Mouse (Mus musculus) kidney, postnatal 4 days (tissue): ENCODE measurements around the gene Tpk1.
"Not testable (repeated sequence)": the region's sequence is repeated elsewhere in the genome, so short reads cannot be mapped to it uniquely, and the experiment has no call there.

Source experiments
- DNase-seq, 2 experiments: peaks; one replicate each; pipeline ENCODE4 v3.0.0; 2021; ENCODE audit warnings: mixed read lengths in 2 of 2

Gene Tpk1

DNA sequence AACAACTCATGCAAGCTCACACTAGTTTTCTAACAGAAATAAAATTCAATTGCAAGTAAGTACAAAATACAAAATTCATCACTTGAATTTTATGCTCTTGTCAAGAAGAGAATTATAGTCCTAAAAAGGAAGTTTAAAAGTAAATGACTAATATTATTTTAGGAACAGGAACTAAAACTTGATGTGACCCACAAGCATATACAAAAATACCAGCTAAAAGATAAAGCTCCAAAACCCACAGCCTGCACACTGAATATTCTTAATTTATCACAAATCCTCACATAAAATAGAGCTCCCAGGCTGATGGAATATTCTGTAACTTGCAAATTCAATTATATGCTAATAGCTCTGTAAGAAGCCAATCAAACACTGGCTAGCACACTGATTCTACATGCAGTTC is 25.5 kb downstream of the Tpk1 start:
- no peak for DNase-seq

DNA sequence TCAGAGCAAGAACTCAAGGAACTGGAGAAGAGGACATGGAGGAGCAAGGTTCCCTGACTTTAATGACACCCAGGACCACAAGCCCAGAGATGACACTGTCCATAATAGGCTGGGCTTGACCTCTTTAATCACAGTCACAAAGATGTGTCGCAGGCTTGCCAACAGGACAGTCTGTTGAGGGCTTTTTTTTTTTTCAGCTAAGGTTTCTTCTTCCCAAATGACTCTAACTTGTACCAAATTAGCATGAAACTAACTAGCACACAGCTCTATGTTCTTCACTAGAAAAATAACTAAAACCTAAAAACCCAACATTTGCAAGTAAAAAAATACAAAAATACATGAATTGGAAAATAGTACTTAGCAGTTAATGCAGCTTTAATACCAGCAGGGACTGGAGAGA is 27.2 kb downstream of the Tpk1 start:
- no peak for DNase-seq

DNA sequence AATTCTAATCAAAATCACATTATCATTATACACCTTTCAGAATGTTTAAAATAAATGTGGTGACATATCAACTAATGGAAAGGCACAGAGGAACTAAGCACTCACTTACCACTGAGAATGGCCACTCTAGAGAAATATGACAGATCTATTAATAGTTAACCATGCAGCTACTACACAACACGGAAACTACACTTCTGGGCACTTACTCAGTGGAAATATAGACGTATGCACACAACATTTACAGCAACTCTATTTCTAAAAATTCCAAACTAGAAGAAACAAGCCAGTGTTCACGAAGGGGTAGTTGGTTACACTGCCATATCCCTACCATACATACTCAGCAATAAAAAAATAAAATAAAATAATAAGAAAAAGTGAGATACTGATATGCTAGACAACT is 28.0 kb downstream of the Tpk1 start:
- DNase-seq = no peak

DNA sequence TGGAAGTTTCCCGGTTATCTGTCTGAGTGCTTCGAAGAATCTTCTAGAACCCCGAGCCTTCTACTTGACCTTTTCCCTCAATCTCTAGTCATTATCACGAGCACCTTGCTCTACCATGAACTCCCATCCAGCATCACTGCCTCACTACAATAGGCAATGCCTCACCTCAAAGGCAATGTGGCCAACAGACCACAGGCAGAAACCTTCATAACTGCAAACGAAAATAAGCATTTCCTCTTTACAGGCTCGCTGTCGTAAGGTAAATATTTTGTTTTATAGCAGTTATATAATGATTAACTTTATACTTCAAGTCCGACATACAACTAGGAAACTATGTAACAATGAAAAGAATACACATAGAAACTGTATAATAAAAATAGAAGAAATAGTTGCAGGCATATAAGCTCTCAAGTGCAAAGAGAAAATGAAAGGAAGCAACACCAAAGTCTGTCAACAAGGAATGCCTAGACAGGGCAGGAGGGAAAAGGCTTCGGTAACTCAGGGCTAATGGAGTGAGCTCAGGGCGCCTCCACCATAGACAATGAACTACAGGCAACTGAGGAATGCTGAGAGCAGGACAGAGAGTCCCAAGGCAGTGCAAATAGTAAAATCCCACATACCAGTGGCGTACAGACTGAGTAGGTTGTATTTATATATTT is 29.0 kb downstream of the Tpk1 start:
- no peak for DNase-seq

DNA sequence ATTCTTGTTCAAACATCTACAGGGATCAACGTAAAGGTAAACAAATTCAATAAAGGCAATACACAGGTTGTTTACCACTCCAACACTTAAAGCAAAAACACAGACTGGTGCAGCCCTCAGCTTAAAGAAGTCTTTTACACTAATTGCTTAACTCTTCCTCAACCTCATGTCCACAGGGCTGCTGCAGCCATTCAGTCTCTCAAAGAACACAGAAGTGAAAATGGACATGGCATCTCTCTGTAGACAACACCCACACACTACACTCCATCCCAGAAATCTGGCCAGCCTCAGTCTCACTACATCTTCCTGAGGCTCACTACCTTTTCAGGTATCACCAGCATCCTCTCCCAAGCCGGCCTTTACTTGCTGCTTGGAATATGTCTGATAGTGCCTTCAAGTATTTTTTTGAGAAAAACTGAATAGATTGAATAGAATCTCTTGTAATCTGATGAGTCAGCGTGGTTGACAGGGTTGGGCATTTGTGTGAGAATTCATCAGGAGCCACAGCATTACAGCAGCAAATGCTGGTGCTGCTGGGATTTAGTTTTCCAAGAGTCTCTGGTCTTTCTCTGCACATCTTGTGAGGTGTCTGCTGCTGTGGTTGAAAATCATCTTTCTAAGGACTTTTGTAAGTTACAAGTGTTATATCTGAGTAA is 32.6 kb downstream of the Tpk1 start:
- no peak for DNase-seq

DNA sequence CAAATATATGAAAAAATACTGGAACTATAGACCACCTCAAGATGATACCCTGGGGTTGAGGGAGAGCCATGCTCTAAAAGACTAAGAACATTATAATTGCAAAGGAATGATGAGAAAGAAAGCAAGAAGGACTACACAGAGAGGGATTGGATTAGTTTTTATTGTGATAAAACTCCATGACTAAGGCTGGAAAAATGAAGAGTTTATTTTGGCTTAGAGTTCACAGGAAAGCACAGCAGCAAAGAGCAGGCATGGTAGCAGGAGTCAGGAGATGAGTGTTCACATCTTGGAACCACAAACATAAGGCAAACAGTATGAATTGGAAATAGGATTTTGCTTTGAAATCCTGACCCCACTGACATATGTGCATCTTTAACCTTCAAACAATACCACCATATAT is 33.2 kb downstream of the Tpk1 start:
- DNase-seq = no peak

DNA sequence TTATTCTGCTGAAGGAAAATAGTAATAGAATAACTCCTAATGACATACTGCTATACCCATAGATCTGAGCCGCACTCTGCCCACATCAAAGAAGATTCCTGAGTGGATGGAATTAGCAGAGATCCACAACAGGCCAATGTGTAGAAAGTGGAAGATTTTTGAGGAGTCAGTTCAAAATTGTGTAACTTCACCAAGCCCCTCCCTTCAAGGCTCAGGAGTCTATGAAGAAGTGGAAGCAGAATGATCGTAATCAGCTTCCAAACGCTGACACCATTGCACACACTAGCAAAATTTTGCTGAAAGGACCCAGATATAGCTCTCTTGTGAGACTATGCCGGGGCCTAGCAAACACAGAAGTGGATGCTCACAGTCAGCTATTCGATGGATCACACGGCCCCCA is 42.6 kb downstream of the Tpk1 start:
- DNase-seq = not testable (repeated sequence)

DNA sequence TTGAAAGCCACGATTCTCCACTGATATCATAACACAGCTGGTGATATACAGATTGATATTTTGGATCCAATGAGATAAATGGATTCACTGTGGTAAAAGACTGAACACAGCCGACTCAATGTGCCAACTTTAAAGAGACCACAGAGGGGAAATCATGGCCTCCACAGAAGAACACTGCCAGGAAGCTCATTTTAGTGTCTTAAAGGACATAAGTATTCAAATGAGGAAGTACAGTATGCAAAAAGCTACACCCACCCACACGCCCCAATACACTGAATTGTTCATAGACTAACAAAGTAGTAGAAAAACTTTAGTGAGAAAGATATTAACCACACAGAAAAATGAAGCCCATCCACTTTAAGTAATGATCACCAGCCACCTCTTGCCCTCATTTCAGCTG is 46.8 kb downstream of the Tpk1 start:
- no peak for DNase-seq

DNA sequence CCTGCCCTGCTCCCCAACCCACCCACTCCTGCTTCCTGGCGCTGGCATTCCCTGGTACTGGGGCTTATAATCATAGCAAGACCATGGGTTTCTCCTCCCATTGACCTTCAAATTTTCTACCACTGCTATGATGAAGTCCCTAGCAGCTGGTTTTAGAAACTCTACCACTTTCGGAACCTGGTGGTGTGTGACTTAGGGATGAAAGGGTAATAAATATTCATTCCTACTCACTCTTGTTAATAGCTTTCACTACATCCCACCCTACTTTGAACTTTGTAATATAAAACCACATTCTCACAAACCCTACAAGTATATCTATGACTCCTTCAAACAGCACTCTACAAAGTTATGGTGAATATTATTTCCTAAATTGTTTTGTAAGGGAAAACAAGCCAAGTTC is 54.3 kb downstream of the Tpk1 start:
- DNase-seq = no peak

DNA sequence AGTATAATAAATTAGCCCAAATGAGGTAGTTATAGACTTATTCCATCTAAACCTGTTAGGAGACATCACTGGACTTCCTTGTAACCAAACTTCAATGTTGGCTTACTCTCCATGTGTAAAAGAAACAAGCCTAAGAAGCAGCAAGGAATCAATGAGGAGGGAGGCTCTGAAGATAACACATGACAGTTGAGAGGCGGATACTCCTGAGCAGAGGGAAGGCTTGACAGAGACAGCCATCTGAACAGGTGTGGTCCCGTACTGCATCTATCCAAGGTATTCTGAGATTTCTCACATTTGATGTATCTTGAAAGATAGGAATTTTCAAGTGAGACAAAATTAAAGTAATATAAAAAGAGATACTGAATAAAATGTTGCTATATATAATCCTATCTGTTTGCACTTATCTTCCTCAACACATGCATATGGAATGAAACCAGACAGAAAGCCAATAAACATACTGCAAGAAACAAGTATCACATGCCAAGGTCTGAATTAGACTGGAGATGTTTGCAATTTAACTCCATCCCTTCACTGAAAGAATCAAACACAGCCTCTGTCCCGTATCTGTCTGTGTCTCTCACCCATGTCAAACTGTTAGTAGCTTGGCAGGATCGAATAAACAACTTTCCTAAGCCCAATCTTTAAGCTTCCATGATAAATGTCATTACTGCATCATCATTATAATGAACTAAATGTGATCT is 75.1 kb downstream of the Tpk1 start:
- no peak for DNase-seq

DNA sequence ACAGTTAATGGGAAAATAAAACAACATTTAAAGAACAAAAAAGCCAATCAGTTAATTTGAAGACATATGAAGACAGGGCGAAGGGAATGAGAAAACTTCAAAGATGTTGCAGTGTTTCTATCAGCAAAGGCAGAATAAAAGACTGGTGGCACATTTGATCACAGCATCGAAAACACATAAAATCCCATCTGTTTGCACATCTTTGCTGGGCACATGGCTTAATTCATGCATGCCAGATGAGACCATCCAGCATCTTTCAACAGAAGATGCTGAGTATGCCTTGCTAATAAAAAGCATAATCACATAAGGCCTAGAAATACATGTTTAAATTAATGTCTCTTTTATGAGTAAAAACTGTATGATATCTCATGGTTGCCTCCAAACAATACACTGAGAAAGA is 80.8 kb downstream of the Tpk1 start:
- no peak for DNase-seq

DNA sequence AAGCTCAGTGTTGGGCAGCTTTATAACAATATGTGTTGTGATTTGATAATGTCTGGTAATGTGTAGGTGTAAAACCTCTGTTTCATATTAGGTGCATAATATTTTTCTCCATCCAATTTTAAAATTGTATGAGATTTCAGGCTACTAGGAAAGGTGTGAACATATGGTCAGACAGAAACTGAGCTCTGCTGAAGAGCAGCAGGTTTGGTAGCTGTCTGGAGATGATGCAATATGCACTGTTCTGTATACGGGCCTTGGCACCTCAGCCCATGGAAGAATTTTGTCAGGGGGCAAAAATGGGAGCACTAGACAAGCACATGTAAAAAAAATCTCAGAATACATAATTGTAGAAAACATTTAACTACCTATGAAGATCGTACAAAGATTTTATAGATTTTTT is 84.3 kb downstream of the Tpk1 start:
- no peak for DNase-seq

DNA sequence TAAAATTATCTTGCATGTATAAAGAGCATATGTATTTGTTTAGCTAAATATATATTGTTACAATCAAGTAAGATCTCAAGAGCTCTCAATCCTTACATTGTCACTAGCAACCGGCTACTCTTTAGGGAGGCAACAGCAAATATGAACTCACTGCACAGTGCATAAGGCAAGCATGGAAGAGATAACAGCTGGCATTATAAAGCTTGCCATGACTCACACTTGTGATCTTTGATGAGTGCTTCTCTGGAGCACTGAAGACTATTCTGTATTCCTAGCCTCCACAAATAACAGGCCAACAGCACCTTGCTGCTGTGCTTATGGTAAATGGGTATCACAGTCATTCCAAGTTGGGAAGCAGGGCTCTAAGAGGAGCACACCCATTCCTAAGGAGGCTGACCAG is 98.2 kb downstream of the Tpk1 start:
- no peak for DNase-seq

DNA sequence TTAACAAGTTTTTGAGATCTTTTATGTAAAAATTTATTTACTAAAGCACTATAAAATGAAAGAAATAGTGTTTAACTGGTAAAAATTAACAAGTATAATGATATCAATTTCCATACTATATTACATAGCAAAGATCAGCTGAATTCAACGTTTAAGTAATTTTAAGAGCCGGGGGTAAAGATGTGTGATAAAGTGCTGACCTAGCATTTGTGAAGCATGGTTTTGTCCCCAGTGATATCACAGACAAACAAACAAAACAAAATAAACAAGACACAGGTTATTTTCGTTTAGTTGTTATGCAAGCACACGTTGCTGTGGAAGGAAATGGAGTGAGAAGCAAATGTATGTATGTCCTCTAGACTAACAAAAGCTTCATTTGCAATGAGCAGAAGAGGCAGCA is 103.6 kb downstream of the Tpk1 start:
- no peak for DNase-seq

DNA sequence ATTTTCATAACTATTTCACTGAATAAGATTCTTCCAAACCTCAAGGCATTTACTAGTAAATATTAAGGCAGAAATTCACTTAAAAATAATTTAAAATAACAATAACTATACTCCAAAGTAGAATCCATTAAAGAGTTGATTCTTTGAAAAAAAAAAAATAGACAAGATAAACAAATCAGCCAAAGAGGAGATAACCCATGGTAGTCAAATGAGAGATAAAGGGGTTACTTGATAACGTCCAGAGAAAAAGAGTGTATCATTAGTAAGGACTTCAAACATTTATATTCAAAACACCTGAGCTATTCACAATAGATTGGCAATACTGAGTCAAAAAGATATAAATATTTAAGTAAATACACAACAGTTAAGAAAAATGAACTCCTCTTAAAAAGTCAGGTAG is 114.7 kb downstream of the Tpk1 start:
- DNase-seq = no peak

DNA sequence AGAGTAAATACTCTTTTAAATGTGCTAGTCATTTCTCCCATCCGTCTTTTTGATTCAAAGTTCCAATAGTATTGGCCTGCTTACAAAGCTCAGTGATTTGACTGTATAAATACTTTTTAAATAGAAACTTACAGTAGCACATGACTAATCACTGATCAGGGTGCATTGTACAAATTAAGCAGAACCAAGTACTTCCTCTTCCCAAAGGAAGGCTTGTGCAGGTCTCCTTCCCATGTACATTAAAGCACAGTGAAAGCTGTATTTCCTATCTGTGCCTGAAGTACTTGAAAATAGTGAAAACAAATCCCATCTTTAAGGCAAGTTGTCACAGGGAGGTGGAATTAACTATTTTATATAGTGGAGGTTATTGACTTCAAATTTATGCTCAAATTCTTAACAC is 119.5 kb downstream of the Tpk1 start:
- DNase-seq = no peak

DNA sequence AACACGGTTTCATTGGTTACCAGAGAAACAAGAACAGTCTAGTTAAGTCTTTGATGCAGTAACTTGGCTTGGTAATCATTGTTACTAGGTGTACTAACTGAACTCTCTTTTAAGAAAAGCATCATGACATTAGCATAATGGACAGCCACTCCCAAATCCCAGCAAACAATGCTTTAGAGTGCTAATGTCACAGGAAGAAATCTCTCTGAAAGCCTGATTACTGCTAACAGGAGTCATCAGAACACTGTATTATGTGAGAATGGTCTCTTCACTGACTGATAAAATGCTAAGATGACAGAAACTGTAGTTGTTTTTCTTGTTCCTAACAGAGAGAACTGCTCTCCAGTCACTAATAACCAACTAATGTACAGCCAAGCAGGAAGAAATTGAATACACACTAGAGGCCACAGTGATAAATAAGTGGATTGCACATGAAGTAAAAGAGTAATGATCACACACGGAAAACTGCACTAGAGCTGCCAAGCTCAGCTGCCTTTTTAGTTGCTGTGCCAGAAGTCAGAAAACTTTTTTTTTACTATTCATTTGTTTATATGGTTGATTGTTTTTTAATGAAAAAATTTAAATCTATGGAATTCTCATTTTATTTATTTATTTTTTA is 128.7 kb downstream of the Tpk1 start:
- no peak for DNase-seq

DNA sequence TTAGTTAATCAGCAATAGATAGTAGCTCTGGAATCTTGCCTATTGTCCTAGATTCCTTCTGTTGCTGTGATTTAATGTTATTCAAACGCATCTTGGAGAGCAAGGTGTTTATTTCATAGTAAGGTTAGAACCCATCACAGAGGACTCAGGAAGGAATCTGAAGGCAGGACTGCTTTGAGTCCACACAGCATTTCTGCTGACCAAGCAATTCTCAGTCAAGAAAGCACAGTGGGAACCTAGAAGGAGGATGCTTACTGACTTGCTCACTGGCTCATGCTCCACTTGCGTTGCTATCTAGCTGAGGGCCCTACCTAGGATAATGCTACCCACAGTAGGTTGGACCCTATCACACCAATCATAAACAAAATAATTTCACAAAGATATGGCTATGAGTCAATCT is 130.6 kb downstream of the Tpk1 start:
- DNase-seq = no peak

DNA sequence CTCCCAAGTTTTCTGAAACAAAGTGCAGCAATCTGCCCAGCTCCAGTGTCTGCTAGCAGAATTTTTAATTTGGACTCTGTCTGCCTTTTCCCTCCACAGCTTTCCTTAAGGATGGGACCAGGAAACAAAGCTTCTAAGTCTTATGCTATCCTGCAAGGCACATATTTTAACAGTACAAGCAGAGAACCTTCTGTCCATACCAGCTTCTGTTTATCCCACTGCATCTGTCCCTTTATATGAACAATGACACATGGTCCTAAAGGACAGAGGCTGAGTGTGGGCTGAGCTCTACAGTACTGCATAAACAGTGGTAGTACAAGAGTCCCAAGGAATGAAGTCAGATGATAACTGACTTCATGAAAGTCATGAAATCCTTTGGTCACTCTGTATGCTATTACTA is 132.8 kb downstream of the Tpk1 start:
- no peak for DNase-seq

DNA sequence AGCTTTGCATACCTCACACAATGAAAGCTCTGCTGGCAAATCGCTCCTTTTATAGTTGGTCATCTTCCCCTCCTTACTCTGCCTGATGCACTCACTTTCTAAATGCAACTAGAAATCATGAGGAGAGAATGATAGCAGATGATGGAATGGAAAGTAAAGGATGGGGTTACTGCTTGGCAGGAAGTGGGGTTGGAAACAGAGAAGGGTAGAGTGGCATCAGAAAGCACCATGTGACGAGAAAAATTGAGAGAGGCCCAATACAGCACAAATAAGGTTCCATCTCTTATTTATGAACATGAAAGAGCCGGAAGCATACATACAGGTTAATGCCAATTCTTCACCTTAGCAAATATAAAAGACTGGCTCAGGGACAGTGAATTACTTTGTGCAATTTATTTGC is 133.3 kb downstream of the Tpk1 start:
- no peak for DNase-seq

DNA sequence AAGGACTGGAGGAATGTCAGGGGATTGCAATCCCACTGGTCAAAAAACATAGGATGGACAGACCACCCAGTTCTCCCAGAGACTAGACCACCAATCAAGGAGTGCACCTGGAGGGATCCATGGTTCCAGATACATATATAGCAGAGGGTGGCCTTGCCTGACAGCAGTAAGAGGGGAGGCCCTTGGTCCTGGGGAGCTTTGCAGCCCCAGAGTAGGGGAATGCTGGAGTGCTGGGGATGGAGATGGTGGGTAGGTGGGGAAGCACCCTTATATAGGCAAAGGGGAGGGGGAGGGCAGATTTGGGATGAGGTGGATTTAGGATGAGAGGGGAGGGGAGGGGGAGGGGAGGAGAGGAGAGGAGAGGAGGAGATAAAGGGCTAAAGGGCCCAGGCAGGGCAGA is 134.1 kb downstream of the Tpk1 start:
- no peak for DNase-seq

DNA sequence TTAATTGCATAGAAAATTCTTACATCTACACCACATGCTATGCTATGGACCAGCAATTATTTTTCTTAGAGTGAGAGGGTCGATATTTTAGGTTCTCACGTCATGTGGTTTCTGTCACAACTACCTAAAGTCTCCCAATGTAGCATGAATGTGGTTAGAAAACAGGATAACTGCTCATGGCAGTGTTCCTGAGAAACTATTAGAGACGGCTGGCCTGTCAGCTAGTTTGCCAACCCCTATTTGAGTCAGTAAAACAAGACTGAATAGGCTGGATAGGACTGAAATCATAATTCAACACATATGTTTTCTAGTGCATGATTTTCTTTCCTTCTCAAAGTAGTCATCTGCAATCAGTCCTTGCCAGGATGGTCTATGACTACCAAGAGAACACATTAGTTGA is 137.1 kb downstream of the Tpk1 start:
- DNase-seq = peak; percentile 10 to 15

DNA sequence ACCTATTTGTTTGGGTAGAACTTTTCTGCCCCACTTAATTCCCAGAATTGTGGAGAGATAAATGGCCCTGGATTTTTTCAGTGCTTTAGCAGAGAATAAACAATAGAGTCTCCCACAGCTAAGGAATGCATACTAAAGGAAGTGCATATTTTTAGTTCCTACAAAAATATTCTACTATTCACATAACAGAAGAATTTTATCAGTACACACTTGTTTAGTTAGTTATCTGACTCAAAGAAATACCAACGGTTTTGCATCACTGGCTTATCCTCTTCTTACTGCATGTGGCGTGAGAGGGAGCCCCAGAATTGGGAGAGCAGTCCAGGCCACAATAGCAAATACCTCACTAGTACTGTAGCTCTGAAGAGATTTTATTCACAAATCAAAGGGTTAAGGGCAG is 141.1 kb downstream of the Tpk1 start:
- DNase-seq = no peak

DNA sequence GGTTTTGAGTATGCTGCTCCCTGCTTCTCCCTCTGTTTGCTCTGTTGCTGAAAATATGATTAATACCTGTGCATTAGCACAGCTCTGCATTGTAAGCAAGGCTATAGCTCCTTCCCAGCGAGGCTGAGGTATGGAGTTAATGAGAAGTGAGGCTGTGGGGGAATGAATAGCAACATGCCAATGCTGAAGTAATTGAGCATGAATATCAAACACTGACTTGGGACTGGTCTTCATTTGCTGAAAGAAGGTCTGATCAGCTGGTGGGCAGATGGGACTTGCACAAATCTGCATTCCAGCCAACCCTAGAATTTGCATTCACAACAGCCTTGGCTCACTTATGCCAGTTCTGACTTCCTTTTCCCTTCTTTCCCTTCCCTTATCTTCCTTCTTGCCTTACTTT is 144.0 kb downstream of the Tpk1 start:
- no peak for DNase-seq
